In genomic region chr12:71481899-71482593, GRCm38 (mm10) we compare ENCODE assay signal across 10 mouse cellular contexts.
A peak's percentile ranks its signal among the peaks of the same experiment; 100 is the strongest.
DNase-seq lines count a peak whose midpoint lies in the region; ATAC-seq and TF ChIP-seq lines count a peak whose summit lies in the region.
"Had no signal": no experiment of that assay in that cellular context is flagged by ENCODE, and none has a peak within 500 bp of the region (broad histone marks: within the 10 kb centered on the region; RNA-seq: fewer than 3 reads in every experiment).

No protein-coding gene starts in this region.

- no peak for TF ChIP-seq POLR2A in brain, embryonic 14.5 days (IDR thresholded peaks at IDR 0.05; ENCODE audit: borderline replicate concordance, extremely low read depth, insufficient read depth, insufficient read length, poor library complexity, severe bottlenecking)
- TF ChIP-seq POLR2A in embryonic fibroblast, embryonic 13.5 days (IDR thresholded peaks at IDR 0.05; ENCODE audit: low read depth, low read length) = no peak

- no peaks in the 10 kb centered on the region for H3K9me3 ChIP-seq in kidney, embryonic 14.5 days (ENCODE audit: control insufficient read depth, low read length)
- H3K9me3 ChIP-seq in limb, embryonic 10.5 days (replicated peaks) = no peaks in the 10 kb centered on the region
- H3K9me3 ChIP-seq: limb, embryonic 15.5 days had no signal

- no peaks in the 10 kb centered on the region for H3K36me3 ChIP-seq in kidney, embryonic 14.5 days (ENCODE audit: control insufficient read depth, insufficient read depth, low read length)
- no peaks in the 10 kb centered on the region for H3K36me3 ChIP-seq in limb, embryonic 10.5 days
- H3K36me3 ChIP-seq: G1E; limb, embryonic 15.5 days had no signal

- no peak overlapping the region for H3K4me3 ChIP-seq in kidney, embryonic 14.5 days (ENCODE audit: low read length)
- H3K4me3 ChIP-seq in embryonic fibroblast, embryonic 13.5 days (ENCODE audit: insufficient read depth, low read length) = no peak overlapping the region
- no peak overlapping the region for H3K4me3 ChIP-seq in limb, embryonic 10.5 days
- H3K4me3 ChIP-seq: limb, embryonic 15.5 days had no signal

- H3K27ac ChIP-seq in kidney, embryonic 14.5 days (ENCODE audit: low read depth, low read length) = peak overlapping the region; percentile 64; the same call in 1 of the 2 replicates
- H3K27ac ChIP-seq in embryonic fibroblast, embryonic 13.5 days (ENCODE audit: insufficient read depth, low read length) = peak overlapping the region; percentile 98
- H3K27ac ChIP-seq in limb, embryonic 10.5 days = peak overlapping the region; percentile 66
- H3K27ac ChIP-seq: limb, embryonic 15.5 days had no signal

- DNase-seq in kidney, postnatal 14 days = no peak
- DNase-seq in brain, embryonic 14.5 days (ENCODE audit: low read depth) = peak; percentile 69
- DNase-seq in limb, embryonic 10.5 days (ENCODE audit: low spot score) = peak; percentile 60
- DNase-seq in ovary, postnatal 14 days (ENCODE audit: low spot score) = no peak
- DNase-seq in B cell, adult 2 months = no peak

- H3K4me2 ChIP-seq in kidney, embryonic 14.5 days (replicated peaks; ENCODE audit: low read depth, low read length) = no peak overlapping the region
- H3K4me2 ChIP-seq: limb, embryonic 15.5 days had no signal

- H3K27me3 ChIP-seq in kidney, embryonic 14.5 days (ENCODE audit: control insufficient read depth, insufficient read depth, low read length) = no peaks in the 10 kb centered on the region
- H3K27me3 ChIP-seq in limb, embryonic 10.5 days (ENCODE audit: low read depth, poor library complexity, severe bottlenecking) = no peaks in the 10 kb centered on the region
- H3K27me3 ChIP-seq: limb, embryonic 15.5 days had no signal

- H3K4me1 ChIP-seq in kidney, embryonic 14.5 days (ENCODE audit: control insufficient read depth, insufficient read depth, low read length) = peaks cover 12% of the 10 kb centered on the region; the same call in 1 of the 2 replicates
- peaks cover 18% of the 10 kb centered on the region for H3K4me1 ChIP-seq in embryonic fibroblast, embryonic 13.5 days (ENCODE audit: control insufficient read depth, insufficient read depth, low read length)
- H3K4me1 ChIP-seq in limb, embryonic 10.5 days = peaks cover 23% of the 10 kb centered on the region

- TF ChIP-seq CTCF in brain, embryonic 14.5 days (IDR thresholded peaks at IDR 0.05; ENCODE audit: borderline replicate concordance, extremely low read depth, insufficient read depth, insufficient read length) = no peak
- no peak for TF ChIP-seq CTCF in embryonic fibroblast, embryonic 13.5 days (IDR thresholded peaks at IDR 0.05; ENCODE audit: borderline replicate concordance, insufficient read depth, low read length)

- no peak overlapping the region for H3K9ac ChIP-seq in kidney, embryonic 14.5 days (ENCODE audit: low read depth, low read length)
- H3K9ac ChIP-seq: limb, embryonic 15.5 days had no signal

- peak; percentile 36 for ATAC-seq in kidney, embryonic 14.5 days (ENCODE audit: low FRiP score, low TSS enrichment)
- ATAC-seq in megakaryocyte progenitor cell, adult 5-6 weeks (replicated peaks; ENCODE audit: poor library complexity) = no peak

- 42% methylated on average over 9 of the region's 9 CpGs for WGBS in kidney, embryonic 14.5 days
- WGBS in limb, embryonic 10.5 days = 51% methylated on average over 9 of the region's 9 CpGs

Comparison
In these comparisons a context has a peak if more than half of its experiments do, and no peak if none do; other contexts are left out.
1. DNase-seq: peak in brain, embryonic 14.5 days (single experiment) and limb, embryonic 10.5 days (single experiment); none in kidney, postnatal 14 days (single experiment), ovary, postnatal 14 days (single experiment) and B cell, adult 2 months (0 of 2).
2. Peak in every context shown above with its lines, with median percentiles within 50 percentile points of each other: H3K27ac ChIP-seq.